Mouse (Mus musculus) intestine, embryonic 14.5 days (tissue): ENCODE results near the gene Pik3cd. TPM values are rescaled to one million over a fixed set of nuclear protein-coding genes. Genes with fewer than 3 reads are reported as not detected.

Source experiments
- ATAC-seq: fragments of 200-750 bp; cut with Nextera tagmentation; replicated peaks from 2 replicates; pipeline ENCODE4 v1.8.0; 2017; ENCODE audit warnings: low read depth, moderate number of reproducible peaks, moderate TSS enrichment, moderate library complexity; ENCODE audit not compliant: low FRiP score, low TSS enrichment
- DNase-seq: peaks from one replicate; pipeline ENCODE4 v3.0.0-alpha.2; 2018; ENCODE audit warnings: low spot score
- H3K27ac ChIP-seq: fragments of 300-500 bp; sonication (generic); 2 replicates; pipeline ENCODE4 v1.5.1; 2014; ENCODE audit warnings: low read depth, mild to moderate bottlenecking, control low read depth
- H3K27me3 ChIP-seq: fragments of 300-500 bp; sonication (generic); replicated peaks from 2 replicates; pipeline ENCODE4 v1.6.1; 2014; ENCODE audit warnings: low read length, control low read depth; ENCODE audit not compliant: control insufficient read depth, insufficient read depth
- H3K36me3 ChIP-seq: fragments of 300-500 bp; sonication (generic); 2 replicates; pipeline ENCODE4 v1.6.1; 2014; ENCODE audit warnings: low read length, control low read depth; ENCODE audit not compliant: control insufficient read depth, insufficient read depth
- H3K4me1 ChIP-seq: fragments of 300-500 bp; sonication (generic); replicated peaks from 2 replicates; pipeline ENCODE4 v1.6.1; 2014; ENCODE audit warnings: low read length, control low read depth, mixed read lengths; ENCODE audit not compliant: control insufficient read depth, insufficient read depth
- H3K4me2 ChIP-seq: fragments of 300-500 bp; sonication (generic); 2 replicates; pipeline ENCODE4 v1.6.1; 2014; ENCODE audit warnings: low read length
- H3K4me3 ChIP-seq: fragments of 300-500 bp; sonication (generic); 2 replicates; pipeline ENCODE4 v1.5.1; 2014; ENCODE audit warnings: low read depth, low read length, control low read depth, mixed read lengths
- H3K9ac ChIP-seq: fragments of 300-500 bp; sonication (generic); 2 replicates; pipeline ENCODE4 v1.6.1; 2014; ENCODE audit warnings: mild to moderate bottlenecking, low read length
- H3K9me3 ChIP-seq: fragments of 300-500 bp; sonication (generic); 2 replicates; pipeline ENCODE4 v1.6.1; 2016; ENCODE audit warnings: low read length, control low read depth; ENCODE audit not compliant: control insufficient read depth
- WGBS: fragments of 180-500 bp; shearing (Covaris S2); extraction: QIAGEN DNeasy Blood & Tissue Kit; methylation state at CpG from one replicate; pipeline ENCODE4 v1.1.7; 2014; 5-methylcytosine and 5-hydroxymethylcytosine counted together
- polyA plus RNA-seq: library from polyadenylated mRNA; unstranded; fragments of >200 nt; fragmentation: Nextera tagmentation; extraction: Ambion mirVana; gene quantifications from 2 replicates; pipeline ENCODE4 v1.2.1, GENCODE M21; 2014

Gene Pik3cd
- polyA plus RNA-seq, 1 experiment from 2014 or later = 5.2 TPM

DNA sequence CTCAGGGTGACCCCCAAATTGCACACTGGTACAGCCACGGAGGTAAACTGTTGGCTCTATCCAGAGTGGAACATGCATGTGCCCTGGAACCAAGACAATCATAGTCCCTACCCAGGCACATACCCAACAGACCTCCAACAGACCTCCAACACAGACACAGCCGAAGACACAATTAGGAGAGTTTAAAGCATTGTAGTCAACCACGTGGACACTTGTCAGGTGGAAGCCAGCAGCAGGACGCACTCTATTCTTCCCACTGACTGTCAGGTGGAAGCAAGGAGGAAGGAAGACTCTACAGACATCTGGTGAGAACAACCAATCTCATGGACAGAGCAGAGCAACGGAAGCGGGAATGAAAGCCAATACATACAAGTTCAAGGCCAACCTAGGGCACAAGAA lies 36.7 kb downstream of the Pik3cd start:
- no peak overlapping the region for H3K27ac ChIP-seq
- DNase-seq (no peak), ATAC-seq (no peak)
- H3K27me3 ChIP-seq = no peaks in the 10 kb centered on the region
- no peaks in the 10 kb centered on the region for H3K9me3 ChIP-seq
- H3K4me2 ChIP-seq = no peak overlapping the region
- no peaks in the 10 kb centered on the region for H3K4me1 ChIP-seq
- 90% methylated on average over 6 of the region's 6 CpGs for WGBS
- no peak overlapping the region for H3K4me3 ChIP-seq
- no peak overlapping the region for H3K9ac ChIP-seq
- no peaks in the 10 kb centered on the region for H3K36me3 ChIP-seq

DNA sequence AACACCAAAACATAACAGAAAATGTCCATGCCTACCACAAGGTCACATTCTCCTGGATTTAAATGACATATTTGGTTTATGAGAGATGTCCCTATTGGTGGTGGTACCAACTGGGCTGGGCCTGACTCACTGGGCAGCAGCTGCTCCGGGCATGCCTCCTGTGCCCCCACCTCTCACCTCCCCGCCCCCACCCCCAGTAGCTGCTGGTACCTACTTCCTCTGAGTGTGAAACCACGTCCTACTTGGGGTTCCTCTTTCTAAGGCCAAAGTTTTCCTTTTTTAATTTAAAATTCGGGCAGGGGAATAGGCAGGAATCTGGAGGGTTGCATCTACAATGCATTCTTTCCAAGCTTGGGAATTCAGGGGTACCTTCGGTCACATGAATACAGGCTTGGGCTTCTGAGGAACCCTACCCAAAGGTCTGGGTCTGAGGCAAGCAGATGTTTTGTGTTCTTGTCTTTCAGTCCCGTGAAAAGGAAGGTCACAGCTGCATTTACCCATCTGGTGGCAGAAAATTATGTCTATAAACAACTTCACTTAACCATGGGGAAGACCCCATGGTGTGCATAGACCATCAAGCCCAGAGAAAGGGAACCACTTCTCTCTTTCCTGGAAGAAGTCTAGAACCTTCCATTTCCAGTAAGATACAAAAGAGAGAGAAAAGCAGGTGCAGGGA lies 37.2 kb downstream of the Pik3cd start:
- H3K4me1 ChIP-seq = no peaks in the 10 kb centered on the region
- no peaks in the 10 kb centered on the region for H3K9me3 ChIP-seq
- WGBS = 65% methylated on average over 6 of the region's 6 CpGs

GRCm38 (mm10) chr4:149663849-149664503 lies 38.4 kb downstream of the Pik3cd start:
- Histone ChIP-seq H3K27me3 (no peaks in the 10 kb centered on the region), H3K9ac (no peak overlapping the region), H3K4me1 (no peaks in the 10 kb centered on the region), H3K4me3 (no peak overlapping the region), H3K27ac (no peak overlapping the region), H3K9me3 (no peaks in the 10 kb centered on the region), H3K4me2 (no peak overlapping the region), H3K36me3 (no peaks in the 10 kb centered on the region)
- WGBS = 69% methylated on average over 7 of the region's 7 CpGs
- ATAC-seq (no peak), DNase-seq (no peak)

More for the DNA sequence above, 37.2 kb downstream of the Pik3cd start:
- Histone ChIP-seq H3K4me2 (no peak overlapping the region), H3K27ac (no peak overlapping the region), H3K9ac (no peak overlapping the region), H3K36me3 (no peaks in the 10 kb centered on the region), H3K27me3 (no peaks in the 10 kb centered on the region), H3K4me3 (no peak overlapping the region)
- DNase-seq (no peak), ATAC-seq (no peak)

GRCm38 (mm10) chr4:149661967-149662589 lies 40.3 kb downstream of the Pik3cd start:
- Histone ChIP-seq H3K36me3 (no peaks in the 10 kb centered on the region), H3K4me3 (no peak overlapping the region), H3K27ac (no peak overlapping the region), H3K9ac (no peak overlapping the region), H3K9me3 (no peaks in the 10 kb centered on the region), H3K4me2 (no peak overlapping the region), H3K4me1 (no peaks in the 10 kb centered on the region), H3K27me3 (no peaks in the 10 kb centered on the region)
- DNase-seq (no peak), ATAC-seq (no peak)
- WGBS = 87% methylated on average over 14 of the region's 14 CpGs

DNA sequence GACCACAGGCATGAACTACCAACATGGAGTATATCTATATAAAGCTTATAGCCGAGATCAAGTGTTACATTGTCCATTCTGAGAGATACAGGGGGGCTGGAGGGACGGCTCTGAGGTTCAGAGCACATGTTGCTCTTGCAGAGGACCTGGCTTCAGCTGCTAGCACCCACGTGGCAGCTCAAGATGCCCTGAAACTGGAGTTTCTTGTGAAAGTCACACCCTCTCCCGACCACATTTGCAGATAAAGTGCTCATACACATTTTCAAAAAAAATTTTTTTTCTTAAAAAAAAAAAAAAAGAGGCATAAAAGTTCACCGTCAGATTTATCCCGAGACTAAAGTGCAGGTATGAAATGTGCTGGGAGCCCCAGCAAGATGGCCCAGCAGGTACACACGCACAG lies 41.8 kb downstream of the Pik3cd start:
- Histone ChIP-seq H3K4me2 (no peak overlapping the region), H3K27me3 (no peaks in the 10 kb centered on the region), H3K36me3 (no peaks in the 10 kb centered on the region), H3K27ac (no peak overlapping the region), H3K9ac (no peak overlapping the region), H3K4me3 (no peak overlapping the region), H3K4me1 (no peaks in the 10 kb centered on the region), H3K9me3 (no peaks in the 10 kb centered on the region)
- ATAC-seq = no peak
- WGBS = 88% methylated on average over 7 of the region's 7 CpGs
- DNase-seq = no peak

GRCm38 (mm10) chr4:149659495-149660116 lies 42.8 kb downstream of the Pik3cd start:
- Histone ChIP-seq H3K4me2 (no peak overlapping the region), H3K9me3 (no peaks in the 10 kb centered on the region), H3K4me1 (no peaks in the 10 kb centered on the region), H3K4me3 (no peak overlapping the region), H3K27me3 (no peaks in the 10 kb centered on the region), H3K27ac (no peak overlapping the region), H3K9ac (no peak overlapping the region), H3K36me3 (no peaks in the 10 kb centered on the region)
- ATAC-seq = no peak
- 62% methylated on average over 25 of the region's 25 CpGs for WGBS
- DNase-seq = no peak

DNA sequence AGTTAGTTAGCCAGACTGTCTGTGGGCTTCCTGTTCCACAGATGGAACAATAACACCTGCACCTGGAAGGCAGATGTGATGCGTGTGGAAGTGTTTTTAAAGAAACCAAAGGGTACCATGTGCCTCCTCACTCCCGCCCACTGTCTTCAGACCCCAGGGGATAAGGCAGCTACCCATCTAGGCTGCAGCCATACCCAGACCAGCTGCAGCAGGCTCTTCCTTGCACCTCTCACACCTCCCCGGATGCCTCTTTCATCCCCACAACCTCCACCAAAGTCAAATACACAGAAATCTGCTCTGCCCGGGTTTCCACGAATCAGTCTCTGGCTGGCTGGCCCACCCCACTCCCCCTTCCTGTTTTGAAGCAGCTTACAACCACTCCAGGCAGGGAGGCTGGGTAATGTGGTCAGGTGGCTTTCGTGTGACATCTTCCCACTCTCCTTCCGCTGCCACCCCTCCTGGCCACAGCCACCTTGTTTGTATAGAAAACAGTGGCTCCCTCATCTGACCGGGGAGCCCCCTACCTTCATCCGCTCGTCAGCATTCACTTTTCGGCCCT lies 44.4 kb downstream of the Pik3cd start:
- no peak overlapping the region for H3K4me3 ChIP-seq
- no peaks in the 10 kb centered on the region for H3K9me3 ChIP-seq
- 74% methylated on average over 11 of the region's 11 CpGs for WGBS
- H3K9ac ChIP-seq = no peak overlapping the region
- ATAC-seq (no peak), DNase-seq (no peak)
- H3K4me1 ChIP-seq = no peaks in the 10 kb centered on the region
- no peaks in the 10 kb centered on the region for H3K36me3 ChIP-seq
- H3K4me2 ChIP-seq = no peak overlapping the region
- H3K27me3 ChIP-seq = no peaks in the 10 kb centered on the region
- H3K27ac ChIP-seq = no peak overlapping the region

GRCm38 (mm10) chr4:149654232-149654631 lies 48.1 kb downstream of the Pik3cd start:
- Histone ChIP-seq H3K9me3 (no peaks in the 10 kb centered on the region), H3K4me2 (no peak overlapping the region), H3K9ac (no peak overlapping the region), H3K36me3 (peaks cover 5% of the 10 kb centered on the region; the same call in 1 of the 2 replicates), H3K27me3 (no peaks in the 10 kb centered on the region), H3K4me3 (no peak overlapping the region), H3K27ac (no peak overlapping the region), H3K4me1 (no peaks in the 10 kb centered on the region)
- ATAC-seq (no peak), DNase-seq (no peak)
- 85% methylated on average over 4 of the region's 4 CpGs for WGBS
